Mouse (Mus musculus) megakaryocyte, adult 5-6 weeks (primary cell): ENCODE results near the gene Meig1. TPM values are rescaled to one million over a fixed set of nuclear protein-coding genes. Genes with fewer than 3 reads are reported as not detected.

Experiments used
- ATAC-seq: 2 replicates; pipeline ENCODE4 v1.8.0; 2016; ENCODE audit warnings: mild to moderate bottlenecking, inconsistent platforms; ENCODE audit not compliant: poor library complexity, severe bottlenecking
- total RNA-seq, 2 experiments: library from RNA; stranded (forward) in 1 of 2; stranded (reverse) in 1 of 2; fragments of 153-499, 151-499 nt in 1 of 2; fragments of 221-1000, 200-1000 nt in 1 of 2; gene quantifications; 2 replicates each; pipeline versions ENCODE4 v1.2.3 to v1.2.4; 2015 to 2017

The Meig1 gene
- total RNA-seq, 2 experiments from 2014 or later = not detected

DNA sequence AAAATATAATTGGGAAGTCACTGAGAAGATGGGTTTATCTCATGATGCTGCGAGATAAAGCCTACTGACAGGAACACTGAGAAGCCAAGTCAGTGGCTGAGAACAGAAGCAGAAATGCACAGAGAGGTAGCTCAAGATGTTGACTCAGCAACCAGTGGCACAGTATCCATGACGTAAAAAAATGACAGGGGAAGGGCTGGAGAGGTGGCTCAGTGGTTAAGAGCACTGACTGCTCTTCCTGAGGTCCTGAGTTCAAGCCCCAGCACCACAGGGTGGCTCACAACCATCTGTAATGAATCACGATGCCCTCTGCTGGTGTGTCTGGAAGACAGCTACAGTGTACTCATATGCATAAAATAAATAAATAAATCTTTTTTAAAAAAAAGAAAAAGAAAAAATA, 61.4 kb downstream of the Meig1 start:
- ATAC-seq = no peak

Other genes with a start within 250 kb of the Meig1 start
- 12.5 and 14.0 TPM in 2 replicates for gene Nmt2, start 138.4 kb downstream of the Meig1 start, total RNA-seq (2015)
- gene Nmt2, start 138.4 kb downstream of the Meig1 start, total RNA-seq (2017) = 17.0 and 21.9 TPM in 2 replicates
- 7.6 and 7.9 TPM in 2 replicates for gene Rpp38, start 90.0 kb downstream of the Meig1 start, total RNA-seq (2015)
- gene Rpp38, start 90.0 kb downstream of the Meig1 start, total RNA-seq (2017) = 1.5 and 1.7 TPM in 2 replicates
- gene Acbd7, start 86.5 kb downstream of the Meig1 start, total RNA-seq (2015) = not detected in 2 replicates
- not detected in 2 replicates for gene Acbd7, start 86.5 kb downstream of the Meig1 start, total RNA-seq (2017)
- not detected in 2 replicates for gene Olah, start 25.4 kb downstream of the Meig1 start, total RNA-seq (2015)
- gene Olah, start 25.4 kb downstream of the Meig1 start, total RNA-seq (2017) = not detected in 2 replicates
- gene Dclre1c, start 1.5 kb upstream of the Meig1 start, total RNA-seq (2015) = 27.2 and 34.7 TPM in 2 replicates
- 21.5 and 36.0 TPM in 2 replicates for gene Dclre1c, start 1.5 kb upstream of the Meig1 start, total RNA-seq (2017)
- gene Suv39h2, start 52.4 kb upstream of the Meig1 start, total RNA-seq (2015) = 7.5 and 8.6 TPM in 2 replicates
- gene Suv39h2, start 52.4 kb upstream of the Meig1 start, total RNA-seq (2017) = 6.9 and 10.2 TPM in 2 replicates
- gene Gm45902, start 90.1 kb upstream of the Meig1 start, total RNA-seq (2015) = 3.3 and 4.1 TPM in 2 replicates
- gene Gm45902, start 90.1 kb upstream of the Meig1 start, total RNA-seq (2017) = 7.5 and 8.7 TPM in 2 replicates
- 49.2 and 67.3 TPM in 2 replicates for gene Hspa14, start 90.2 kb upstream of the Meig1 start, total RNA-seq (2015)
- 124 and 125 TPM in 2 replicates for gene Hspa14, start 90.2 kb upstream of the Meig1 start, total RNA-seq (2017)
- gene Cdnf, start 90.4 kb upstream of the Meig1 start, total RNA-seq (2015) = 0.47 TPM in 1 of 2 replicates, not detected in the other
- gene Cdnf, start 90.4 kb upstream of the Meig1 start, total RNA-seq (2017) = 0.55 and 0.81 TPM in 2 replicates
- 794 and 805 TPM in 2 replicates for gene Fam107b, start 147.8 kb upstream of the Meig1 start, total RNA-seq (2015)
- gene Fam107b, start 147.8 kb upstream of the Meig1 start, total RNA-seq (2017) = 673 and 930 TPM in 2 replicates